Comparison of ENCODE assay signal across 8 mouse cellular contexts in the genomic region with DNA sequence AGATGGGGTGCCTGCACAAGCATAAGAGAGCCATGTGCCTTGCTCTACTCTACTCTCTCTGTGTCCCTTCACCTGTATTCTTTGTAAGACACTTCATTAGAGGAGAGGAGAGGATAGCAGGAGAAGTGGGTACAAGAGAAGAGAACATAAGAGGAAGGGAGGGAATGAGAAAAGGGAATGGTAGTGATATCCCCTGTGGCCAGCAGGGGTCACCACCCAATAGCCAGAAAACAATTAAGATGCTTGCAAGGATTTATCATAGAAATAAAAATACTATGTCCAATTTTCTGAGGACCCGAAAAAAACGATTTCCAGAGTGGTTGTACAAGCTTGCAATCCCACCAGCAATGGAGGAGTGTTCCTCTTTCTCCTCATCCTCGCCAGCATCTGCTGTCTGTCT. TPM values are rescaled to one million over a fixed set of nuclear protein-coding genes. Genes with fewer than 3 reads are reported as not detected.
A peak's percentile ranks its signal among the peaks of the same experiment; 100 is the strongest.
DNase-seq lines count a peak whose midpoint lies in the region; ATAC-seq lines count a peak whose summit lies in the region.
"Had no signal": no experiment of that assay in that cellular context is flagged by ENCODE, and none has a peak within 500 bp of the region (broad histone marks: within the 10 kb centered on the region; RNA-seq: fewer than 3 reads in every experiment).

No protein-coding gene starts in this region.

- H3K9ac ChIP-seq in kidney, embryonic 15.5 days = no peak overlapping the region

- no peaks in the 10 kb centered on the region for H3K4me1 ChIP-seq in kidney, embryonic 15.5 days

- no peak for ATAC-seq in kidney, embryonic 15.5 days (replicated peaks; ENCODE audit: low FRiP score)

- H3K36me3 ChIP-seq in kidney, embryonic 15.5 days = no peaks in the 10 kb centered on the region

- no peaks in the 10 kb centered on the region for H3K27me3 ChIP-seq in kidney, embryonic 15.5 days

- 45% methylated on average over 3 of the region's 3 CpGs for WGBS in kidney, embryonic 15.5 days

- peak; percentile 36 for DNase-seq in kidney, adult 9 months
- peak; percentile 50 for DNase-seq in CD4-positive, CD25-positive, alpha-beta regulatory T cell, adult 2 months (ENCODE audit: low read depth, low spot score)
- peak; percentile 33 for DNase-seq in Muller cell, postnatal 12 days (ENCODE audit: inconsistent ontology term)
- peak; percentile 48 for DNase-seq in kidney, postnatal 10 days
- peak; percentile 46 for DNase-seq in thymus, postnatal 4 days
- DNase-seq in cerebellum, adult 9-10 months = no peak

- H3K4me3 ChIP-seq in kidney, embryonic 15.5 days (replicated peaks) = no peak overlapping the region

- H3K4me2 ChIP-seq in kidney, embryonic 15.5 days = no peak overlapping the region

- H3K9me3 ChIP-seq in kidney, embryonic 15.5 days (replicated peaks) = no peaks in the 10 kb centered on the region

- no peak overlapping the region for H3K27ac ChIP-seq in kidney, embryonic 15.5 days

RNA-seq across cellular contexts. Expression of a gene that starts 3.9 kb away (rescaled TPM):
- 0.65 and 0.87 TPM in 2 replicates for polyA plus RNA-seq in kidney, embryonic 15.5 days (2015; fragmentation: Nextera tagmentation; extraction: Ambion mirVana)

RNA-seq across cellular contexts. Expression of a gene that starts 16.8 kb away (rescaled TPM):
- not detected in 2 replicates for polyA plus RNA-seq in kidney, embryonic 15.5 days (2015; fragmentation: Nextera tagmentation; extraction: Ambion mirVana)

RNA-seq across cellular contexts. Expression of a gene that starts 52.2 kb away (rescaled TPM):
- polyA plus RNA-seq in kidney, embryonic 15.5 days (2015; fragmentation: Nextera tagmentation; extraction: Ambion mirVana) = not detected in 2 replicates
- polyA plus RNA-seq: embryonic facial prominence, embryonic 14.5 days had no signal
